ENCODE assay signal across 13 mouse cellular contexts in the genomic region with DNA sequence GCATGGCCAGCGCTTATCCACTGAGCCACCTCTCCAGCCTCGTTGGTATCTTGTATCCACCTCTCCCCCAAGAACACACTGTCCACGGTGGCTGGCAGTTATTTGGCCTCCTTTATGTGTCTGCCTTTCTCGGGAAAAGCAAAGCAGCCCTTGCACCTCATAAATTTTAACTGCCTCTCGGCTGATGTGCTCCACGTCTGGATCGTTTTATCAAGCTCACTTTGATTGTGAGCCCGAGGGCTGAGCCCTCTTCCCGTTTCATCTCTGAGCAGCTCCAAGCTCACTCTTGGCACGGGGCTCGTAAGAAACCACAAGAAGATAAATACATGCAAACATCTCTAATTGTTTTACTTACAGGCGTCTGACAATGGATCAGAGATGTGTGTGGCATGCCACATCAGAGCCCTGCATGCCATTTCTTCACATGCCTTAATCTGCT.
DNase-seq lines count a peak whose midpoint lies in the region; ATAC-seq and TF ChIP-seq lines count a peak whose summit lies in the region.
"Had no signal": no experiment of that assay in that cellular context is flagged by ENCODE, and none has a peak within 500 bp of the region (broad histone marks: within the 10 kb centered on the region; RNA-seq: fewer than 3 reads in every experiment).

No protein-coding gene starts in this region.

- H3K4me3 ChIP-seq in kidney, postnatal 0 days (replicated peaks; ENCODE audit: low read depth, low read length), result no peak overlapping the region
- no peak overlapping the region for H3K4me3 ChIP-seq in lung, embryonic 16.5 days (ENCODE audit: low read length)
- no peak overlapping the region for H3K4me3 ChIP-seq in neural tube, embryonic 13.5 days
- H3K4me3 ChIP-seq: liver, embryonic 13.5 days had no signal

- H3K27me3 ChIP-seq in kidney, postnatal 0 days (ENCODE audit: insufficient read depth, low read length), result no peaks in the 10 kb centered on the region
- no peaks in the 10 kb centered on the region for H3K27me3 ChIP-seq in lung, embryonic 16.5 days (ENCODE audit: control insufficient read depth, insufficient read depth, low read depth, low read length)
- H3K27me3 ChIP-seq in neural tube, embryonic 13.5 days, result no peaks in the 10 kb centered on the region
- H3K27me3 ChIP-seq: liver, embryonic 13.5 days had no signal

- H3K4me1 ChIP-seq in kidney, postnatal 0 days (replicated peaks; ENCODE audit: insufficient read depth, low read length), result no peaks in the 10 kb centered on the region
- no peaks in the 10 kb centered on the region for H3K4me1 ChIP-seq in lung, embryonic 16.5 days (replicated peaks; ENCODE audit: control insufficient read depth, insufficient read depth, low read length)
- H3K4me1 ChIP-seq in neural tube, embryonic 13.5 days (replicated peaks), result peaks cover 30% of the 10 kb centered on the region
- H3K4me1 ChIP-seq: liver, embryonic 13.5 days had no signal

- no peak overlapping the region for H3K4me2 ChIP-seq in kidney, postnatal 0 days (ENCODE audit: low read length)
- no peak overlapping the region for H3K4me2 ChIP-seq in lung, embryonic 16.5 days (ENCODE audit: low read depth, low read length)
- no peak overlapping the region for H3K4me2 ChIP-seq in neural tube, embryonic 13.5 days
- H3K4me2 ChIP-seq: liver, embryonic 13.5 days had no signal

- no peak for TF ChIP-seq CTCF in kidney, postnatal 0 days (IDR thresholded peaks at IDR 0.05; ENCODE audit: low read depth)

- DNase-seq in embryo, embryonic 11 days, result peak; percentile 29
- DNase-seq in embryo, embryonic 9.5 days (ENCODE audit: extremely low spot score), result no peak
- peak; percentile 55 for DNase-seq in kidney, postnatal 0 days (ENCODE audit: low spot score)
- no peak for DNase-seq in kidney, adult 9 months
- no peak for DNase-seq in liver
- no peak for DNase-seq in cerebellum, postnatal 10 days
- DNase-seq: adrenal gland, postnatal 36 days; cerebellum, adult 11 months; heart, postnatal 10 days; liver, embryonic 13.5 days had no signal

- H3K27ac ChIP-seq in kidney, postnatal 0 days, result no peak overlapping the region
- H3K27ac ChIP-seq in lung, embryonic 16.5 days (ENCODE audit: low read length), result no peak overlapping the region
- peak overlapping the region; percentile 81 for H3K27ac ChIP-seq in neural tube, embryonic 13.5 days (replicated peaks)
- H3K27ac ChIP-seq: liver, embryonic 13.5 days had no signal

- 13% methylated on average over 12 of the region's 12 CpGs for WGBS in kidney, postnatal 0 days
- WGBS in lung, embryonic 16.5 days, result 26% methylated on average over 12 of the region's 12 CpGs
- WGBS in neural tube, embryonic 13.5 days, result 19% methylated on average over 12 of the region's 12 CpGs

- no peak for ATAC-seq in kidney, postnatal 0 days (replicated peaks; ENCODE audit: low FRiP score, low read depth)
- peak; percentile 65 for ATAC-seq in lung, embryonic 16.5 days (ENCODE audit: low read depth)
- ATAC-seq in neural tube, embryonic 13.5 days (ENCODE audit: low read depth), result peak; percentile 36; the same call in 1 of the 2 replicates
- ATAC-seq: intestine, postnatal 0 days had no signal

- H3K9ac ChIP-seq in kidney, postnatal 0 days (ENCODE audit: low read depth, low read length), result no peak overlapping the region
- H3K9ac ChIP-seq in lung, embryonic 16.5 days (ENCODE audit: low read length), result no peak overlapping the region
- H3K9ac ChIP-seq in neural tube, embryonic 13.5 days, result no peak overlapping the region
- H3K9ac ChIP-seq: liver, embryonic 13.5 days had no signal

- no peaks in the 10 kb centered on the region for H3K9me3 ChIP-seq in kidney, postnatal 0 days (replicated peaks; ENCODE audit: low read length)
- no peaks in the 10 kb centered on the region for H3K9me3 ChIP-seq in lung, embryonic 16.5 days (ENCODE audit: control insufficient read depth, low read length)
- no peaks in the 10 kb centered on the region for H3K9me3 ChIP-seq in neural tube, embryonic 13.5 days
- H3K9me3 ChIP-seq: liver, embryonic 13.5 days had no signal

- H3K36me3 ChIP-seq in kidney, postnatal 0 days (ENCODE audit: insufficient read depth, low read length), result no peaks in the 10 kb centered on the region
- no peaks in the 10 kb centered on the region for H3K36me3 ChIP-seq in lung, embryonic 16.5 days (ENCODE audit: control insufficient read depth, insufficient read depth, low read length)
- no peaks in the 10 kb centered on the region for H3K36me3 ChIP-seq in neural tube, embryonic 13.5 days
- H3K36me3 ChIP-seq: liver, embryonic 13.5 days had no signal

Comparison
In these comparisons a context has a peak if more than half of its experiments do, and no peak if none do; other contexts are left out.
1. DNase-seq: peak in embryo, embryonic 11 days (single experiment) and kidney, postnatal 0 days (single experiment); none in embryo, embryonic 9.5 days (single experiment), kidney, adult 9 months (single experiment), liver (single experiment) and cerebellum, postnatal 10 days (0 of 2).